Mouse (Mus musculus): ENCODE results near the gene Rwdd4a. TPM values are rescaled to one million over a fixed set of nuclear protein-coding genes. Genes with fewer than 3 reads are reported as not detected.
A peak's percentile ranks its signal among the peaks of the same experiment; 100 is the strongest.

Rwdd4a gene
- polyA plus RNA-seq, 1 experiment from 2014 or later, result 24.3 TPM

- Histone ChIP-seq H3K4me1 (no peaks in the 10 kb centered on the region), H3K27ac (replicated peaks) (no peak overlapping the region), H3K4me3 (replicated peaks) (no peak overlapping the region), H3K27me3 (replicated peaks) (no peaks in the 10 kb centered on the region), H3K36me3 (peaks cover 66% of the 10 kb centered on the region), H3K4me2 (no peak overlapping the region), H3K9me3 (replicated peaks) (no peaks in the 10 kb centered on the region), H3K9ac (replicated peaks) (no peak overlapping the region)
- no peak for ATAC-seq (ENCODE audit: low FRiP score)
- WGBS, result 97% methylated on average over 16 of the region's 16 CpGs
Observed at GRCm38 (mm10) chr8:47542746-47543145, 9.3 kb downstream of the Rwdd4a start.

- no peak for ATAC-seq (ENCODE audit: low FRiP score)
- no peak overlapping the region for H3K9ac ChIP-seq (replicated peaks)
- WGBS, result 95% methylated on average over 5 of the region's 5 CpGs
- no peak overlapping the region for H3K4me2 ChIP-seq
- no peaks in the 10 kb centered on the region for H3K4me1 ChIP-seq
- H3K27ac ChIP-seq (replicated peaks), result no peak overlapping the region
- no peak overlapping the region for H3K4me3 ChIP-seq (replicated peaks)
- no peaks in the 10 kb centered on the region for H3K27me3 ChIP-seq (replicated peaks)
- H3K36me3 ChIP-seq, result peaks cover 69% of the 10 kb centered on the region
- H3K9me3 ChIP-seq (replicated peaks), result no peaks in the 10 kb centered on the region
Observed at GRCm38 (mm10) chr8:47544094-47544493, 10.6 kb downstream of the Rwdd4a start.

- no peaks in the 10 kb centered on the region for H3K9me3 ChIP-seq (replicated peaks)
- no peak for ATAC-seq (ENCODE audit: low FRiP score)
- H3K27me3 ChIP-seq (replicated peaks), result no peaks in the 10 kb centered on the region
- no peak overlapping the region for H3K4me2 ChIP-seq
- peaks cover 81% of the 10 kb centered on the region for H3K36me3 ChIP-seq
- H3K27ac ChIP-seq (replicated peaks), result no peak overlapping the region
- no peaks in the 10 kb centered on the region for H3K4me1 ChIP-seq
- H3K4me3 ChIP-seq (replicated peaks), result no peak overlapping the region
- H3K9ac ChIP-seq (replicated peaks), result no peak overlapping the region
- 98% methylated on average over 10 of the region's 10 CpGs for WGBS
Observed at GRCm38 (mm10) chr8:47547102-47547501, 13.6 kb downstream of the Rwdd4a start.

GRCm38 (mm10) chr8:47553613-47554012 lies 20.1 kb downstream of the Rwdd4a start:
- H3K4me3 ChIP-seq (replicated peaks), result no peak overlapping the region
- H3K4me2 ChIP-seq, result no peak overlapping the region
- H3K4me1 ChIP-seq, result no peaks in the 10 kb centered on the region
- no peaks in the 10 kb centered on the region for H3K27me3 ChIP-seq (replicated peaks)
- no peak overlapping the region for H3K9ac ChIP-seq (replicated peaks)
- ATAC-seq (ENCODE audit: low FRiP score), result no peak
- H3K9me3 ChIP-seq (replicated peaks), result no peaks in the 10 kb centered on the region
- 86% methylated on average over 6 of the region's 6 CpGs for WGBS
- H3K27ac ChIP-seq (replicated peaks), result no peak overlapping the region
- peaks cover 37% of the 10 kb centered on the region for H3K36me3 ChIP-seq

- Histone ChIP-seq H3K4me2 (no peak overlapping the region), H3K36me3 (peaks cover 11% of the 10 kb centered on the region), H3K4me3 (replicated peaks) (no peak overlapping the region), H3K9me3 (replicated peaks) (no peaks in the 10 kb centered on the region), H3K27ac (replicated peaks) (no peak overlapping the region), H3K9ac (replicated peaks) (no peak overlapping the region), H3K27me3 (replicated peaks) (no peaks in the 10 kb centered on the region), H3K4me1 (no peaks in the 10 kb centered on the region)
- no peak for ATAC-seq (ENCODE audit: low FRiP score)
- 92% methylated on average over 7 of the region's 7 CpGs for WGBS
Observed at GRCm38 (mm10) chr8:47556446-47556845, 23.0 kb downstream of the Rwdd4a start.

GRCm38 (mm10) chr8:47558274-47558673 lies 24.8 kb downstream of the Rwdd4a start:
- Histone ChIP-seq H3K27ac (replicated peaks) (no peak overlapping the region), H3K9ac (replicated peaks) (no peak overlapping the region), H3K4me2 (no peak overlapping the region), H3K36me3 (peaks cover 1% of the 10 kb centered on the region), H3K9me3 (replicated peaks) (no peaks in the 10 kb centered on the region), H3K4me3 (replicated peaks) (no peak overlapping the region), H3K4me1 (no peaks in the 10 kb centered on the region), H3K27me3 (replicated peaks) (no peaks in the 10 kb centered on the region)
- 68% methylated on average over 7 of the region's 7 CpGs for WGBS
- ATAC-seq (ENCODE audit: low FRiP score), result no peak

GRCm38 (mm10) chr8:47560801-47561200 lies 27.3 kb downstream of the Rwdd4a start:
- H3K9me3 ChIP-seq (replicated peaks), result no peaks in the 10 kb centered on the region
- no peak for ATAC-seq (ENCODE audit: low FRiP score)
- no peak overlapping the region for H3K27ac ChIP-seq (replicated peaks)
- no peak overlapping the region for H3K9ac ChIP-seq (replicated peaks)
- H3K4me2 ChIP-seq, result no peak overlapping the region
- 89% methylated on average over 7 of the region's 7 CpGs for WGBS
- no peaks in the 10 kb centered on the region for H3K27me3 ChIP-seq (replicated peaks)
- no peak overlapping the region for H3K4me3 ChIP-seq (replicated peaks)
- no peaks in the 10 kb centered on the region for H3K36me3 ChIP-seq
- H3K4me1 ChIP-seq, result no peaks in the 10 kb centered on the region

- Histone ChIP-seq H3K4me1 (no peaks in the 10 kb centered on the region), H3K27ac (replicated peaks) (no peak overlapping the region), H3K4me2 (no peak overlapping the region), H3K36me3 (no peaks in the 10 kb centered on the region), H3K9me3 (replicated peaks) (no peaks in the 10 kb centered on the region), H3K4me3 (replicated peaks) (no peak overlapping the region), H3K27me3 (replicated peaks) (no peaks in the 10 kb centered on the region), H3K9ac (replicated peaks) (no peak overlapping the region)
- WGBS, result 95% methylated on average over 6 of the region's 6 CpGs
- ATAC-seq (ENCODE audit: low FRiP score), result no peak
Observed at GRCm38 (mm10) chr8:47566551-47566950, 33.1 kb downstream of the Rwdd4a start.

- WGBS, result 89% methylated on average over 5 of the region's 5 CpGs
- no peaks in the 10 kb centered on the region for H3K9me3 ChIP-seq (replicated peaks)
- H3K4me3 ChIP-seq (replicated peaks), result no peak overlapping the region
- no peak overlapping the region for H3K4me2 ChIP-seq
- no peaks in the 10 kb centered on the region for H3K4me1 ChIP-seq
- no peak overlapping the region for H3K9ac ChIP-seq (replicated peaks)
- no peaks in the 10 kb centered on the region for H3K36me3 ChIP-seq
- H3K27me3 ChIP-seq (replicated peaks), result no peaks in the 10 kb centered on the region
- no peak overlapping the region for H3K27ac ChIP-seq (replicated peaks)
- no peak for ATAC-seq (ENCODE audit: low FRiP score)
Observed at GRCm38 (mm10) chr8:47568098-47568497, 34.6 kb downstream of the Rwdd4a start.

- Histone ChIP-seq H3K4me1 (no peaks in the 10 kb centered on the region), H3K27ac (replicated peaks) (no peak overlapping the region), H3K4me3 (replicated peaks) (no peak overlapping the region), H3K9ac (replicated peaks) (no peak overlapping the region), H3K4me2 (no peak overlapping the region), H3K9me3 (replicated peaks) (no peaks in the 10 kb centered on the region), H3K27me3 (replicated peaks) (no peaks in the 10 kb centered on the region), H3K36me3 (no peaks in the 10 kb centered on the region)
- ATAC-seq (ENCODE audit: low FRiP score), result no peak
- WGBS, result 91% methylated on average over 6 of the region's 6 CpGs
Observed at GRCm38 (mm10) chr8:47570161-47570560, 36.7 kb downstream of the Rwdd4a start.

GRCm38 (mm10) chr8:47573482-47573881 lies 40.0 kb downstream of the Rwdd4a start:
- Histone ChIP-seq H3K9ac (replicated peaks) (no peak overlapping the region), H3K9me3 (replicated peaks) (0 out of 2 replicates have a peak, but pooled peaks cover 2% of the 10 kb centered on the region), H3K4me2 (no peak overlapping the region), H3K27ac (replicated peaks) (no peak overlapping the region), H3K36me3 (no peaks in the 10 kb centered on the region), H3K4me3 (replicated peaks) (no peak overlapping the region), H3K27me3 (replicated peaks) (no peaks in the 10 kb centered on the region), H3K4me1 (no peaks in the 10 kb centered on the region)
- ATAC-seq (ENCODE audit: low FRiP score), result no peak
- 88% methylated on average over 7 of the region's 7 CpGs for WGBS

- Histone ChIP-seq H3K4me3 (replicated peaks) (no peak overlapping the region), H3K9me3 (replicated peaks) (no peaks in the 10 kb centered on the region), H3K4me2 (no peak overlapping the region), H3K36me3 (no peaks in the 10 kb centered on the region), H3K9ac (replicated peaks) (no peak overlapping the region), H3K4me1 (no peaks in the 10 kb centered on the region), H3K27ac (replicated peaks) (no peak overlapping the region), H3K27me3 (replicated peaks) (no peaks in the 10 kb centered on the region)
- 67% methylated on average over 7 of the region's 7 CpGs for WGBS
- ATAC-seq (ENCODE audit: low FRiP score), result peak; percentile 57
Observed at GRCm38 (mm10) chr8:47581454-47581853, 48.0 kb downstream of the Rwdd4a start.

GRCm38 (mm10) chr8:47588616-47589015 lies 55.2 kb downstream of the Rwdd4a start:
- no peaks in the 10 kb centered on the region for H3K4me1 ChIP-seq
- no peak for ATAC-seq (ENCODE audit: low FRiP score)
- H3K27me3 ChIP-seq (replicated peaks), result no peaks in the 10 kb centered on the region
- WGBS, result 90% methylated on average over 5 of the region's 5 CpGs
- no peaks in the 10 kb centered on the region for H3K9me3 ChIP-seq (replicated peaks)
- H3K27ac ChIP-seq (replicated peaks), result no peak overlapping the region
- no peak overlapping the region for H3K9ac ChIP-seq (replicated peaks)
- H3K4me3 ChIP-seq (replicated peaks), result no peak overlapping the region
- no peaks in the 10 kb centered on the region for H3K36me3 ChIP-seq
- H3K4me2 ChIP-seq, result no peak overlapping the region
